Mouse (Mus musculus) gastrocnemius, postnatal 10 days (tissue): Measurements from ENCODE around the gene Gm10639. TPM values are rescaled to one million over a fixed set of nuclear protein-coding genes. Genes with fewer than 3 reads are reported as not detected.
"Not testable (repeated sequence)": the region's sequence is repeated elsewhere in the genome, so short reads cannot be mapped to it uniquely, and the experiment has no call there.

ENCODE experiments used
- DNase-seq: peaks from one replicate; pipeline ENCODE4 v3.0.0; 2021; ENCODE audit warnings: mixed read lengths
- total RNA-seq, 2 experiments: library from RNA; stranded (reverse); gene quantifications; 2 replicates each; pipeline ENCODE4 v1.2.3; 2021

The Gm10639 gene
- total RNA-seq, 2 experiments from 2014 or later: not detected

DNA sequence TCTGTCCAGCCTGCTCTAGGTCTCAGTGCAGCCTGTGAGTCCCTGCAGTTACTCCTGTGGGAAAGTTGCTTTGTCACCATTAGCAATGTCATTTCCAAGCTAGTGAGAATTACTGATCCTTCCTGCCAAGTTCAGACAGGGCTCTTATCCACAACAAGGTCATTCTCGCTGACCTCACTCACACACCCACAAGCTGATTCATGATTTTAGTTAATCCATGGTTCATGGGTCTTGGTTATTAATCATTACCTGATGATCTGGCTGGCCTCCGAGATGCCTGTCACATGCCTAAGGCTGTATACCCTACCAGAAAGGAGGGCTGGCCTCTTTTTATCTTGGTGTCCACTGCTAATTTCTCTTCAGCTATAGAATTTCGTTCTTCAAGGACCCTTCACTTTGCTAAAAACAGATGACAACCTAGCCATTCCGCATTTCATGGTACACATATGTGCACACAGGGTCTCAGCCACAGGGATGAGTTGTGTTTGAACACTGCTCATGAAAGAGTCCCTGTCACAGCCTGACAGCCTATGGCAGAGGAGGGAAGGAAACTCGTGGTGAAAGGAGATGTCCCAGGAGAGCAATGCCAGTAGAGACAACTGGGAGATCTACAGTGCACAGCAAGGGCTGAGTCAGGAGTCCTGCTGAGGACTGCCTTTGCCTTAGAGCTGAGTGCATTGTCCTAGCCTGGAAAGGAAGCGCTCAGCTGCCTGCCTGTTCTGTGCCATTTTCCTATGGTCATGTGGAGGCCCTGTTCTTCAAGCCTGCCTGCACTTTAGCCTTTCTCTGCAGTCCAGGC, 58.7 kb downstream of the Gm10639 start:
- not testable (repeated sequence) for DNase-seq

- not testable (repeated sequence) for DNase-seq
Measured at GRCm38 (mm10) chr9:78349141-78349540, 59.4 kb downstream of the Gm10639 start.

DNA sequence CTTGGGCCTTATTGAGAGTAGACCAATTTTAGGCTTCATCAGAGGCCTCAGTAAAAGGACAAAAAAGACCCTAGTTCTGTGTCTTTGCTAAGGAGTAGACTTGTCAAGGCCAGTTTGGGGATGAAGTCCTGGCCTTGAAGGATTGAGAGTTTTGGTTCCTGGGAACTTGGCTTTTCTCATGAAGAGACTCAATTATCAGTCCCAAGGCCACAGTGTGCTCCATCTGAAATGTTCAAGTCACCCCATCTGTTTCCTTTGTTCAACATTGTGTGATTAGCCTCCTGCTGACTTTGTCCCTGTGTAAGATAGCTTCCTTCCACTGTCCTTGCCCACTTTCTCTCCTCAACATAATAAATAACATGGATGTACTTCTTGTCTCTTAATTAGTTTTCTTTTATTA, 60.3 kb downstream of the Gm10639 start:
- not testable (repeated sequence) for DNase-seq

DNA sequence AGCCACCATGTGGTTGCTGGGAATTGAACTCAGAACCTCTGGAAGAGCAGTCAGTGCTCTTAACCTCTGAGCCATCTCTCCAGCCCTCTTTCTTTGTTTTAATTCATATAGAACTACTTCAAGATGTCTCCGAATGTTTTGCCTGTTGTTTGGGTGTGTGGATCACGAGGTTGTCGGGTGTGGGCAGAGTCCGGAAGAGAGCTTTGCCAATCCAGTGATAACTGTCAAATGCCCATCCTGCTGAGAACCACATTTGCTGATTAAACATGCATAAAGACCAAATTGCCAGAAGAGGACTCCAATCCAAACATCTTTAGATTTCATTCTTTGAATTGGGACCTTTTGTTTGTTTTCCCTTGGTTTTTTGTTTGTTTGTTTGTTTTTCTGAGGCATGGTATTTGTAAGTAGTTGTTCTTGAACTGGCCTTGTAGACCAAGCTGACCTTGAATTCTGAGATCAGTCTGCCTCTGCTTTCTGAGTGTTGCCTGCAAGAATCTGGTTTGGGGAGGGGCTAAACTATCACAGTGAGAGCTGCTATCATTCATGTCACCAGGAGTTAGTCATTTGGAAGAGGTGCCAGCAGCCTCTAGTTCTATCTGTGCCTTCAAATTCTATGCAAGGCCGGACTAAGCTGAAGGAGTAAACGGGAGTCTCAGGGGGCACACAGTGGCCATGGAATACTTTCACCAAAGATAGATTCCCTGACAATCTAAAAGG, 61.9 kb downstream of the Gm10639 start:
- DNase-seq: no peak

Other genes starting within 250 kb of the Gm10639 start
- gene Gcm1, start 238.0 kb upstream of the Gm10639 start, total RNA-seq: not detected
- 10 to 100 TPM; 54.2 to 55.2 TPM for gene Fbxo9, start 180.9 kb upstream of the Gm10639 start, total RNA-seq
- gene Ick, start 180.7 kb upstream of the Gm10639 start, total RNA-seq: 10 to 100 TPM; 15.5 to 20.6 TPM
- 10 to 100 TPM in 1 of 2 experiments, 1 to 10 TPM in 1; 9.9 to 10.6 TPM for gene Gsta4, start 107.1 kb upstream of the Gm10639 start, total RNA-seq
- not detected for gene Gsta1, start 59.3 kb upstream of the Gm10639 start, total RNA-seq
- gene Gm3776, start 32.8 kb upstream of the Gm10639 start, total RNA-seq: not detected
- gene Omt2a, start 24.9 kb downstream of the Gm10639 start, total RNA-seq: not detected
- not detected for gene Omt2b, start 37.7 kb downstream of the Gm10639 start, total RNA-seq
- gene Gsta2, start 65.9 kb downstream of the Gm10639 start, total RNA-seq: not detected
- not detected for gene Dppa5a, start 78.3 kb downstream of the Gm10639 start, total RNA-seq
- under 1 TPM in 1 of 2 experiments, not detected in 1; 0.12 TPM for gene Ooep, start 88.8 kb downstream of the Gm10639 start, total RNA-seq
- not detected for gene Ddx43, start 105.9 kb downstream of the Gm10639 start, total RNA-seq
- gene Cgas, start 153.3 kb downstream of the Gm10639 start, total RNA-seq: 1 to 10 TPM in 1 of 2 experiments, under 1 TPM in 1; 0.96 to 1.2 TPM
- gene Mto1, start 158.3 kb downstream of the Gm10639 start, total RNA-seq: 10 to 100 TPM; 15.3 to 16.4 TPM
- gene Gm17324, start 158.9 kb downstream of the Gm10639 start, total RNA-seq: not detected
- 1,000 to 10,000 TPM; 2,370 to 3,141 TPM for gene Eef1a1, start 199.2 kb downstream of the Gm10639 start, total RNA-seq